Mouse (Mus musculus) cortical plate, adult 2 months (tissue): ENCODE measurements around the gene Rb1.

Source experiments
- CTCF ChIP-seq: fragments of 200-500 bp; IDR thresholded peaks from 2 replicates; pipeline ENCODE4 v1.5.1; 2011; ENCODE audit warnings: mild to moderate bottlenecking, control low read depth, low read length; ENCODE audit not compliant: insufficient read depth; ENCODE audit errors: extremely low read depth
- POLR2A ChIP-seq: fragments of 200-500 bp; IDR thresholded peaks from 2 replicates; pipeline ENCODE4 v1.6.1; 2011; ENCODE audit warnings: mild to moderate bottlenecking, low read length, control low read depth; ENCODE audit not compliant: insufficient read depth; ENCODE audit errors: extremely low read depth

GRCm38 (mm10) chr14:73372990-73373389 lies 47.4 kb upstream of the Rb1 start:
- TF ChIP-seq CTCF (no peak), POLR2A (no peak)
